Mouse (Mus musculus): ENCODE measurements at regions not wholly inside any gene's neighbourhood (a gene's known extent, or its start where the extent isn't known, plus 50 kb on each side); places are given as distances from the start of the nearest gene placed in this dataset.

- DNase-seq (ENCODE audit: low spot score), result no peak
- no peaks in the 10 kb centered on the region for H3K27me3 ChIP-seq (replicated peaks; ENCODE audit: low read depth, poor library complexity, severe bottlenecking)
- H3K9me3 ChIP-seq, result no peaks in the 10 kb centered on the region
- WGBS, result 93% methylated on average over 7 of the region's 7 CpGs
- H3K36me3 ChIP-seq (replicated peaks), result no peaks in the 10 kb centered on the region
- peaks cover 32% of the 10 kb centered on the region for H3K4me1 ChIP-seq
- H3K4me3 ChIP-seq, result no peak overlapping the region
- H3K27ac ChIP-seq (replicated peaks), result no peak overlapping the region
These were observed 270.4 kb downstream of the Gxylt1 start for GRCm38 (mm10) chr15:93004551-93004950.

GRCm38 (mm10) chr15:93003233-93003632, 271.7 kb downstream of the Gxylt1 start:
- H3K4me3 ChIP-seq, result no peak overlapping the region
- H3K27me3 ChIP-seq (replicated peaks; ENCODE audit: low read depth, poor library complexity, severe bottlenecking), result peaks cover 3% of the 10 kb centered on the region; the same call in 1 of the 2 replicates
- WGBS, result 76% methylated on average over 3 of the region's 3 CpGs
- H3K9me3 ChIP-seq, result no peaks in the 10 kb centered on the region
- DNase-seq (ENCODE audit: low spot score), result no peak
- peaks cover 32% of the 10 kb centered on the region for H3K4me1 ChIP-seq
- H3K27ac ChIP-seq (replicated peaks), result no peak overlapping the region
- H3K36me3 ChIP-seq (replicated peaks), result no peaks in the 10 kb centered on the region

- peaks cover 32% of the 10 kb centered on the region for H3K4me1 ChIP-seq
- DNase-seq (ENCODE audit: low spot score), result peak; percentile 41
- no peaks in the 10 kb centered on the region for H3K36me3 ChIP-seq (replicated peaks)
- H3K9me3 ChIP-seq, result no peaks in the 10 kb centered on the region
- peak overlapping the region; percentile 46 for H3K4me3 ChIP-seq
- WGBS, result 30% methylated on average over 25 of the region's 25 CpGs
- H3K27ac ChIP-seq (replicated peaks), result peak overlapping the region; percentile 31
- peaks cover 3% of the 10 kb centered on the region; the same call in 1 of the 2 replicates for H3K27me3 ChIP-seq (replicated peaks; ENCODE audit: low read depth, poor library complexity, severe bottlenecking)
These were observed 272.7 kb downstream of the Gxylt1 start for GRCm38 (mm10) chr15:93002002-93002904.

GRCm38 (mm10) chr15:93001346-93002001, 273.5 kb downstream of the Gxylt1 start:
- H3K27me3 ChIP-seq (replicated peaks; ENCODE audit: low read depth, poor library complexity, severe bottlenecking), result peaks cover 3% of the 10 kb centered on the region; the same call in 1 of the 2 replicates
- no peaks in the 10 kb centered on the region for H3K9me3 ChIP-seq
- H3K36me3 ChIP-seq (replicated peaks), result no peaks in the 10 kb centered on the region
- 12% methylated on average over 11 of the region's 11 CpGs for WGBS
- H3K27ac ChIP-seq (replicated peaks), result no peak overlapping the region
- H3K4me1 ChIP-seq, result peaks cover 32% of the 10 kb centered on the region
- DNase-seq (ENCODE audit: low spot score), result no peak
- H3K4me3 ChIP-seq, result peak overlapping the region; percentile 46

GRCm38 (mm10) chr15:93000121-93000520, 274.9 kb downstream of the Gxylt1 start:
- H3K4me3 ChIP-seq, result no peak overlapping the region
- 54% methylated on average over 12 of the region's 12 CpGs for WGBS

DNA sequence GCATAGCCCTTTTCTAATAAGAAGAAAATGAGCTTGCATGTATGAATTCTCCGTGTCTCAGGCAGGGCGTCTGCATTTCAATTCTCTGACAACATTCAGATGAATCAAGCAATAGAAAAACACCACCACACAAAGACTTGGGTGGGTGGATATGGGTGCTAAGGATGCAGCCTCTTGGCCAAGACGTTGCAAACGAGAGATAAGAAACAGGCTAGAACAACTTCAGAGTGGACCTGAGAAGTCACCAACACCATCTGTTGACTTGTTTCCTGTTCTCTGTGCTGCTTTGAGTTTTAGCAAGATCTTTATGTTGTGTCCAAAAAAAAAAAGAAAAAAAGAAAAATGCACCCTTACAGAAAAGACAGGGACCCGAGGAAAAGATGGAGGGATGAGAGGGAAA, 277.0 kb downstream of the Gxylt1 start:
- no peak overlapping the region for H3K27ac ChIP-seq (replicated peaks)
- peaks cover 27% of the 10 kb centered on the region for H3K4me1 ChIP-seq
- no peaks in the 10 kb centered on the region for H3K36me3 ChIP-seq (replicated peaks)
- DNase-seq (ENCODE audit: low spot score), result no peak
- H3K27me3 ChIP-seq (replicated peaks; ENCODE audit: low read depth, poor library complexity, severe bottlenecking), result peaks cover 3% of the 10 kb centered on the region; the same call in 1 of the 2 replicates
- WGBS, result 89% methylated on average over 5 of the region's 5 CpGs
- no peaks in the 10 kb centered on the region for H3K9me3 ChIP-seq
- H3K4me3 ChIP-seq, result no peak overlapping the region

More at GRCm38 (mm10) chr15:93000121-93000520, 274.9 kb downstream of the Gxylt1 start:
- Histone ChIP-seq H3K36me3 (replicated peaks) (no peaks in the 10 kb centered on the region), H3K4me1 (peaks cover 27% of the 10 kb centered on the region), H3K27ac (replicated peaks) (no peak overlapping the region), H3K27me3 (replicated peaks; ENCODE audit: low read depth, poor library complexity, severe bottlenecking) (peaks cover 3% of the 10 kb centered on the region; the same call in 1 of the 2 replicates), H3K9me3 (no peaks in the 10 kb centered on the region)
- no peak for DNase-seq (ENCODE audit: low spot score)

DNA sequence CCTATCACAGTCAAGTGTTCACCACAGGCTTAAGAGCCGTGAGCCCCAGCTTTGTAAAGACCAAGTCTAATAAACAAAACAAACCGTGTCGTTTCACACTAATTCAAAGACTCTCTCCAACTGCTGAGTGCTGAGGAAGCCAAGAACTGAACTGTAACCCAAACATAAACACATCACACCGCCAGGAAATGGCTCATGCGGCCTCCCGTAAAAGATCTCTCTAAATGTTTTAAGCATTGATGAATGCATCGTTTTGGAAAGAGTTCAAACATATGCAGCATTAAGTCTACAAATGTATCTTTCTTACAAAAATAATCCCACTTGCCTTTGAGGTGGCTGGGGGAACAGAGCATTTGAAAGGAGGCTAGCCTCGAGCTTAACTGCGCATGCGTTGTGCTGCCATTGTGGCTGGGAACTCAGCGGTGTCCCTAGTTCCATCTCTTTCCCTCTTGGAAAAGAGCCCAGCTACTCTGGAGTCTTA, 280.7 kb downstream of the Gxylt1 start:
- Histone ChIP-seq H3K36me3 (replicated peaks) (no peaks in the 10 kb centered on the region), H3K4me3 (no peak overlapping the region), H3K27me3 (replicated peaks; ENCODE audit: low read depth, poor library complexity, severe bottlenecking) (peaks cover 3% of the 10 kb centered on the region; the same call in 1 of the 2 replicates), H3K4me1 (no peaks in the 10 kb centered on the region), H3K9me3 (no peaks in the 10 kb centered on the region), H3K27ac (replicated peaks) (no peak overlapping the region)
- WGBS, result 71% methylated on average over 11 of the region's 11 CpGs
- no peak for DNase-seq (ENCODE audit: low spot score)

DNA sequence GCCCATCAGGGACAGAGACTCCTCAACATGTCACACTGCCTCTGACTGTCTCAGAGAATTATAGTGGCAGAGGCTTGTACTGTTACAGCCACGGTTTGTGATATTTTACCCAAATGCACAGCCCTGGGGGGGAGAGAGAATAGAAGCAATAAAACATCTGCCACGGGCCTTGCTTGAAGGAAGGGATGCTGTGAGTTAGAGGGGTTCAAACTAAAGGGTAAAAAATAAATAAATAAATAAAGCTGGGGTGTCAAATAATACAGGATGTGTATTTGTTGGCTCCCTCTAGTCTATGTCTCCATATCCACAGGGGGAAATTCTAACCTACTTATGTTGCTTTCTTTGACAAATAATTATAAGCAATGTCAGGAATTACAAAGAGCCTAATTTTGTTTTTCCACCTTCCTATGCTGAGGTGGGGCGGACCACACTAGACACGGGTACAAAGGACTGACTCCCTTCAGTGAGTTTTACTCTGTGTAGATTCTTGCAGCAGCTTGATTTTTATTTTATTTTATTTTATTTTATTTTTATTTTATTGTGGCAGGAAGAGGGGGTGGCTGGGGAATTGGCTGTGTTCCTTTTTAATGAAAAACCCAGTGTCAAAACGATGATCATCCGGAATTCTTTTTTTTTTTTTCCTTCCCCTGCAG, 281.3 kb downstream of the Gxylt1 start:
- Histone ChIP-seq H3K36me3 (replicated peaks) (no peaks in the 10 kb centered on the region), H3K4me3 (no peak overlapping the region), H3K9me3 (no peaks in the 10 kb centered on the region), H3K27me3 (replicated peaks; ENCODE audit: low read depth, poor library complexity, severe bottlenecking) (peaks cover 3% of the 10 kb centered on the region; the same call in 1 of the 2 replicates), H3K27ac (replicated peaks) (no peak overlapping the region), H3K4me1 (no peaks in the 10 kb centered on the region)
- DNase-seq (ENCODE audit: low spot score), result no peak
- WGBS, result 81% methylated on average over 6 of the region's 6 CpGs

DNA sequence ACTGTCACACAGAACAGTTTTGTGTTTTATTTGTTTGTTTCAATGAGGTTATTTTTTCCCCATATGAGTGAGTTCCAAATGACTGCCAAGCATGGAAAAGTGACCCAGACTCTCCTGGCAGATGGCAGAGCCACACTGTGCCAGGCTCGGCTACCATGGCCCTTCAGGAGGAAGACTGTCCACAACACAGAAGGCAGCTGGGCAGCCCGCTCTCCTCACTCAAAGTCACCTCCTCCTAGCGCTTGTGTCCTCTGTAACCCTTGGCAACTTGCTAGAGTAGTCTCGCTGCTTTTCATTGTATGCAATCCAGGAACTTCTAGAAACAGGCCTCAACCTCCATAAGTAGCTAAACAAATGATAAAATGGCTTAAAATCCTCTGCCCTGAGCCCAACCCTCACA, 299.2 kb downstream of the Gxylt1 start:
- Histone ChIP-seq H3K9me3 (no peaks in the 10 kb centered on the region), H3K27ac (replicated peaks) (no peak overlapping the region), H3K4me3 (no peak overlapping the region), H3K36me3 (replicated peaks) (no peaks in the 10 kb centered on the region), H3K4me1 (no peaks in the 10 kb centered on the region), H3K27me3 (replicated peaks; ENCODE audit: low read depth, poor library complexity, severe bottlenecking) (no peaks in the 10 kb centered on the region)
- no peak for DNase-seq (ENCODE audit: low spot score)
- WGBS, result 82% methylated on average over 4 of the region's 4 CpGs

DNA sequence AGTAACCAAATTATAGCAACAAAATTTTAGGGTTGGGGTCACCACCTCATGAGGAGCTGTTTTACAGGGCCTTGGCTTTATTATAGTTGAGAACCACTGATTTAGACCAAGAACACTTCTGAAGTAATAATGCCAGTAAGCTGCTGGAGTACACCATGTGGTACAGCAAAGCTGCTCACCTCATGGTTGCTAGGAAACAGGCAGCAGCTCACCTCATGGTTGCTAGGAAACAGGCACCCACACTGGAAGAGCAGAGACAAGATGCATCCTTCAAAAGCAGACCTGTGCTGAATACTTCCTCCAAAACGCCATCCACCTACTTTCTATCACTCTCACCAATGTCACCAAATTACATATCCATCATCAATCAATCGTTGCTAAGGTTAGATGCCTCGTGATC, 300.0 kb downstream of the Gxylt1 start:
- Histone ChIP-seq H3K4me1 (no peaks in the 10 kb centered on the region), H3K9me3 (no peaks in the 10 kb centered on the region), H3K4me3 (no peak overlapping the region), H3K27me3 (replicated peaks; ENCODE audit: low read depth, poor library complexity, severe bottlenecking) (no peaks in the 10 kb centered on the region), H3K36me3 (replicated peaks) (no peaks in the 10 kb centered on the region), H3K27ac (replicated peaks) (no peak overlapping the region)
- DNase-seq (ENCODE audit: low spot score), result no peak
- 80% methylated on average over 3 of the region's 3 CpGs for WGBS

- H3K4me1 ChIP-seq, result no peaks in the 10 kb centered on the region
- H3K27me3 ChIP-seq (replicated peaks; ENCODE audit: low read depth, poor library complexity, severe bottlenecking), result no peaks in the 10 kb centered on the region
- no peak overlapping the region for H3K4me3 ChIP-seq
- no peaks in the 10 kb centered on the region for H3K9me3 ChIP-seq
- H3K27ac ChIP-seq (replicated peaks), result no peak overlapping the region
- no peak for DNase-seq (ENCODE audit: low spot score)
- WGBS, result 87% methylated on average over 9 of the region's 9 CpGs
- no peaks in the 10 kb centered on the region for H3K36me3 ChIP-seq (replicated peaks)
These were observed 301.2 kb downstream of the Gxylt1 start for GRCm38 (mm10) chr15:92973651-92974229.

GRCm38 (mm10) chr15:92965556-92965955, 309.4 kb downstream of the Gxylt1 start:
- no peak for DNase-seq (ENCODE audit: low spot score)
- peaks cover 7% of the 10 kb centered on the region; the same call in 1 of the 2 replicates for H3K4me1 ChIP-seq
- H3K9me3 ChIP-seq, result no peaks in the 10 kb centered on the region
- no peaks in the 10 kb centered on the region for H3K27me3 ChIP-seq (replicated peaks; ENCODE audit: low read depth, poor library complexity, severe bottlenecking)
- H3K36me3 ChIP-seq (replicated peaks), result no peaks in the 10 kb centered on the region
- H3K27ac ChIP-seq (replicated peaks), result no peak overlapping the region
- H3K4me3 ChIP-seq, result no peak overlapping the region
- 94% methylated on average over 1 of the region's 1 CpGs for WGBS
